10 mouse cellular contexts compared by ENCODE assay signal in the genomic region with DNA sequence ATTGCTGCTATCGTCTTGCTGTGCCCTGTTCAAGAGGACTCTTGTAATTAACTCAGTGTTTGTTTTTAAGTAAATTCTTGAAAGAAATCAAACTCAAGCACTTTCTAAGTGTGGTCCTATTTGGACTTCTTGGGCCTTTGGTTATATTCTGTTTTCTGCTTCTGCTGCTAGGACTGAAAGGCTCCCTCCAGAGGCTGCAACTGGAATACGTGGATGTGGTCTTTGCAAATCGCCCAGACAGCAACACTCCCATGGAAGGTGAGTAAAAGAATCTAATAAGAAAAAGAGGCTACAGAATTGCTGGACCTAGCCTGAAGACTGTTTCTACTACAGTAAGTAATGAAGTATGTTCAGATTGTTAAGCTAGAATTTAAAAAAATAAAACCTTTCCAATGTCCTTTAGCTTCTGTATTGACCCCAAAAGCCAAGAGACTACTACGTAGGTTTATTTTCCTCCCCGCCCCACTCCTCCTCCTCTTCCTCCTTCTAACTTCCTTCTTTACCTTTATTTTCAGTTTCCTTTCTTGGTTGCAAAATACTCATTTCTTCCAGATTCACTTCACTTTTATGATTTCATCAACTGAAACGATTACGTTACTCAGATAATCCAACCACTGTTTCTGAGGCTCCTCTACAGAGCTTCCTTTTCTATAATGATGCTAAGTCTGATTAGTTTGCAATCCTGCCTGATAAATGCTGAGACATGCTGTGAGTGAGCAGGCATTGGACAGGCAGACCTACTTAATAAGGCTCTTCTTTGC.
DNase-seq lines count a peak whose midpoint lies in the region; ATAC-seq lines count a peak whose summit lies in the region.
"Had no signal": no experiment of that assay in that cellular context is flagged by ENCODE, and none has a peak within 500 bp of the region (broad histone marks: within the 10 kb centered on the region; RNA-seq: fewer than 3 reads in every experiment).

No protein-coding gene starts in this region.

- no peak for ATAC-seq in cerebellum, adult (ENCODE audit: insufficient number of reproducible peaks, low FRiP score, low TSS enrichment)
- no peak for ATAC-seq in midbrain, embryonic 11.5 days (ENCODE audit: low FRiP score)
- ATAC-seq in hindbrain, embryonic 16.5 days: no peak

- 70% methylated on average over 7 of the region's 7 CpGs for WGBS in midbrain, embryonic 11.5 days
- 70% methylated on average over 7 of the region's 7 CpGs for WGBS in hindbrain, embryonic 16.5 days

- no peaks in the 10 kb centered on the region for H3K36me3 ChIP-seq in midbrain, embryonic 11.5 days (ENCODE audit: control insufficient read depth, insufficient read depth, low read length)
- no peaks in the 10 kb centered on the region for H3K36me3 ChIP-seq in hindbrain, embryonic 16.5 days (ENCODE audit: control insufficient read depth, insufficient read depth, low read length)
- H3K36me3 ChIP-seq: limb, embryonic 13.5 days had no signal

- H3K9me3 ChIP-seq in midbrain, embryonic 11.5 days (ENCODE audit: control insufficient read depth, low read length): no peaks in the 10 kb centered on the region
- no peaks in the 10 kb centered on the region for H3K9me3 ChIP-seq in hindbrain, embryonic 16.5 days (ENCODE audit: control insufficient read depth, low read length)
- H3K9me3 ChIP-seq: limb, embryonic 13.5 days had no signal

- H3K4me2 ChIP-seq in midbrain, embryonic 11.5 days: no peak overlapping the region
- H3K4me2 ChIP-seq in hindbrain, embryonic 16.5 days (ENCODE audit: low read length): no peak overlapping the region
- H3K4me2 ChIP-seq: limb, embryonic 13.5 days had no signal

- intact Hi-C loops in left cerebral cortex, postnatal 14 days (cut with DNase I): loop anchor here (5.0 kb wide), 1 partner anchor 212 kb away; a partner anchor contains a TSS
- intact Hi-C loops in left cerebral cortex, postnatal 4 days (cut with DNase I): no loop called here

- H3K27ac ChIP-seq in midbrain, embryonic 11.5 days (ENCODE audit: low read depth, low read length): no peak overlapping the region
- H3K27ac ChIP-seq in hindbrain, embryonic 16.5 days (ENCODE audit: low read depth, low read length): no peak overlapping the region
- H3K27ac ChIP-seq: limb, embryonic 13.5 days had no signal

- H3K9ac ChIP-seq in midbrain, embryonic 11.5 days (ENCODE audit: low read length): no peak overlapping the region
- no peak overlapping the region for H3K9ac ChIP-seq in hindbrain, embryonic 16.5 days (ENCODE audit: low read depth, low read length)
- H3K9ac ChIP-seq: limb, embryonic 13.5 days had no signal

- no peak overlapping the region for H3K4me3 ChIP-seq in midbrain, embryonic 11.5 days (ENCODE audit: low read depth, low read length)
- no peak overlapping the region for H3K4me3 ChIP-seq in hindbrain, embryonic 16.5 days (ENCODE audit: low read length)
- H3K4me3 ChIP-seq: erythroblast, embryonic 14.5 days; limb, embryonic 13.5 days had no signal

- no peaks in the 10 kb centered on the region for H3K4me1 ChIP-seq in midbrain, embryonic 11.5 days (ENCODE audit: control insufficient read depth, insufficient read depth, low read length)
- no peaks in the 10 kb centered on the region for H3K4me1 ChIP-seq in hindbrain, embryonic 16.5 days (ENCODE audit: control insufficient read depth, insufficient read depth, low read depth, low read length)
- H3K4me1 ChIP-seq: limb, embryonic 13.5 days had no signal

- no peaks in the 10 kb centered on the region for H3K27me3 ChIP-seq in midbrain, embryonic 11.5 days (ENCODE audit: control insufficient read depth, insufficient read depth, low read length)
- no peaks in the 10 kb centered on the region for H3K27me3 ChIP-seq in hindbrain, embryonic 16.5 days (replicated peaks; ENCODE audit: control insufficient read depth, insufficient read depth, low read length)
- H3K27me3 ChIP-seq: limb, embryonic 13.5 days had no signal

- peak; percentile 38 for DNase-seq in cerebellum, adult 9-10 months
- DNase-seq in left cerebral cortex, postnatal 14 days (ENCODE audit: low spot score in 2 of 2): peak; percentile 25 to 36
- no peak for DNase-seq in left cerebral cortex, postnatal 4 days
- peak; percentile 46 for DNase-seq in NIH3T3 (ENCODE audit: low read depth)
- peak; percentile 19 for DNase-seq in lung, postnatal 10 days
- DNase-seq in midbrain, embryonic 11.5 days (ENCODE audit: low spot score, missing footprints): no peak

Comparison
In these comparisons a context has a peak if more than half of its experiments do, and no peak if none do; other contexts are left out.
1. DNase-seq: peak in cerebellum, adult 9-10 months (single experiment), left cerebral cortex, postnatal 14 days (2 of 2), NIH3T3 (single experiment) and lung, postnatal 10 days (single experiment); none in left cerebral cortex, postnatal 4 days (single experiment) and midbrain, embryonic 11.5 days (single experiment).